Mouse (Mus musculus): ENCODE data around the gene Dst.

GRCm38 (mm10) chr1:34127714-34128474, 219.9 kb downstream of the Dst start:
- TF ChIP-seq CTCF (IDR thresholded peaks at IDR 0.05) (no peak), POLR2A (IDR thresholded peaks at IDR 0.05; ENCODE audit: insufficient read depth, low read depth, low read length) (no peak)
